Mouse (Mus musculus) CD4-positive, CD25-positive, alpha-beta regulatory T cell (primary cell): Measurements from ENCODE around the gene Trim43b. TPM values are rescaled to one million over a fixed set of nuclear protein-coding genes. Genes with fewer than 3 reads are reported as not detected.

Experiments used
- polyA plus RNA-seq: library from polyadenylated mRNA; unstranded; fragments of 100-300 nt; shearing (Covaris generic); gene quantifications from one replicate; pipeline ENCODE4 v1.2.1, GENCODE M21; 2017

The Trim43b gene
- polyA plus RNA-seq: not detected

GRCm38 (mm10) chr9:89092735-89093134 is at the start of gene Trim43b:
Gene Trim43b, minus strand, starts transcription at chr9:89092835.

Other genes with a start within 250 kb of the Trim43b start
- 0.24 TPM for gene Bcl2a1a, start 135.9 kb downstream of the Trim43b start, polyA plus RNA-seq
- gene Bcl2a1b, start 106.4 kb upstream of the Trim43b start, polyA plus RNA-seq: 143 TPM
- 38.8 TPM for gene Gm29094, start 106.5 kb upstream of the Trim43b start, polyA plus RNA-seq
- 96.3 TPM for gene Mthfs, start 117.8 kb upstream of the Trim43b start, polyA plus RNA-seq